ENCODE assay signal across 20 mouse cellular contexts in the genomic region with DNA sequence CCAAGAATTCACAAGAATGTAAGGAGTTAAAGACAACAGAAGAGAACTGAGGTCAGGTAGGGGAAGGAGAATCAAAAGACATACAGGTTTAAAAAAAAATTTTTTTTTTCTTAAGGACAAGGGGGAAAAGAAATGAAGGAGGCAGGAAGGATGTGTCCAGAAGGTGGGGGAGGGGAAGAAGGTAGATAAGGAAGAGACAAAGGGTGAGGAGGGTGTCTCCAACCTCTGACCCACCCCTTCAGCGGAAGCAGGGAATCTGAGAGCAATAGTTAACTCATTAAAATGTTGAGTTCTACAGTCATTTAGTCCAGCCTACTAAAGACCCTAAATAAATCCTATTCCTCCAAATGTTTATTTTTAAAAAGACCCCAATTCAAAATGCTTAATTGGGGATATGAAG. TPM values are rescaled to one million over a fixed set of nuclear protein-coding genes. Genes with fewer than 3 reads are reported as not detected.
DNase-seq lines count a peak whose midpoint lies in the region; ATAC-seq lines count a peak whose summit lies in the region.
"Had no signal": no experiment of that assay in that cellular context is flagged by ENCODE, and none has a peak within 500 bp of the region (broad histone marks: within the 10 kb centered on the region; RNA-seq: fewer than 3 reads in every experiment).

No protein-coding gene starts in this region.

- no peaks in the 10 kb centered on the region for H3K9me3 ChIP-seq in heart, embryonic 11.5 days (replicated peaks; ENCODE audit: control insufficient read depth, low read length)
- no peaks in the 10 kb centered on the region for H3K9me3 ChIP-seq in midbrain, embryonic 11.5 days (ENCODE audit: control insufficient read depth, low read length)
- H3K9me3 ChIP-seq in midbrain, embryonic 13.5 days = no peaks in the 10 kb centered on the region
- no peaks in the 10 kb centered on the region for H3K9me3 ChIP-seq in forebrain, embryonic 14.5 days (replicated peaks; ENCODE audit: control insufficient read depth, low read length)
- H3K9me3 ChIP-seq: forebrain, embryonic 13.5 days; hindbrain, embryonic 12.5 days had no signal

- H3K4me2 ChIP-seq in heart, embryonic 11.5 days = peak overlapping the region; percentile 45
- peak overlapping the region; percentile 26; the same call in 1 of the 2 replicates for H3K4me2 ChIP-seq in midbrain, embryonic 11.5 days
- no peak overlapping the region for H3K4me2 ChIP-seq in midbrain, embryonic 13.5 days (replicated peaks)
- H3K4me2 ChIP-seq in forebrain, embryonic 14.5 days (ENCODE audit: low read length) = no peak overlapping the region
- H3K4me2 ChIP-seq: forebrain, embryonic 13.5 days had no signal

- H3K9ac ChIP-seq in heart, embryonic 11.5 days (ENCODE audit: low read depth, low read length) = no peak overlapping the region
- no peak overlapping the region for H3K9ac ChIP-seq in midbrain, embryonic 11.5 days (ENCODE audit: low read length)
- H3K9ac ChIP-seq in midbrain, embryonic 13.5 days (replicated peaks) = no peak overlapping the region
- H3K9ac ChIP-seq in forebrain, embryonic 14.5 days (ENCODE audit: low read length) = no peak overlapping the region
- H3K9ac ChIP-seq: forebrain, embryonic 13.5 days; hindbrain, embryonic 12.5 days had no signal

- no peak overlapping the region for H3K4me3 ChIP-seq in heart, embryonic 11.5 days (ENCODE audit: low read depth, low read length)
- no peak overlapping the region for H3K4me3 ChIP-seq in midbrain, embryonic 11.5 days (ENCODE audit: low read depth, low read length)
- H3K4me3 ChIP-seq in midbrain, embryonic 13.5 days (replicated peaks) = no peak overlapping the region
- H3K4me3 ChIP-seq in forebrain, embryonic 14.5 days (ENCODE audit: low read depth, low read length) = no peak overlapping the region
- H3K4me3 ChIP-seq: forebrain, embryonic 13.5 days; hindbrain, embryonic 12.5 days had no signal

- H3K27ac ChIP-seq in heart, embryonic 11.5 days (ENCODE audit: low read depth, low read length) = no peak overlapping the region
- H3K27ac ChIP-seq in midbrain, embryonic 11.5 days (ENCODE audit: low read depth, low read length) = no peak overlapping the region
- no peak overlapping the region for H3K27ac ChIP-seq in midbrain, embryonic 13.5 days
- H3K27ac ChIP-seq in forebrain, embryonic 14.5 days (ENCODE audit: low read depth, low read length) = no peak overlapping the region
- H3K27ac ChIP-seq: forebrain, embryonic 13.5 days; hindbrain, embryonic 12.5 days had no signal

- H3K4me1 ChIP-seq in heart, embryonic 11.5 days (ENCODE audit: control insufficient read depth, insufficient read depth, low read length) = no peaks in the 10 kb centered on the region; the same call in 1 of the 2 replicates
- H3K4me1 ChIP-seq in midbrain, embryonic 11.5 days (ENCODE audit: control insufficient read depth, insufficient read depth, low read length) = peaks cover 5% of the 10 kb centered on the region; the same call in 1 of the 2 replicates
- H3K4me1 ChIP-seq in midbrain, embryonic 13.5 days (replicated peaks) = peaks cover 32% of the 10 kb centered on the region
- H3K4me1 ChIP-seq in forebrain, embryonic 14.5 days (ENCODE audit: control insufficient read depth, insufficient read depth, low read length) = no peaks in the 10 kb centered on the region; the same call in 1 of the 2 replicates

- peaks cover under 1% of the 10 kb centered on the region; the same call in 1 of the 2 replicates for H3K36me3 ChIP-seq in heart, embryonic 11.5 days (ENCODE audit: control insufficient read depth, insufficient read depth, low read length)
- H3K36me3 ChIP-seq in midbrain, embryonic 11.5 days (ENCODE audit: control insufficient read depth, insufficient read depth, low read length) = no peaks in the 10 kb centered on the region
- H3K36me3 ChIP-seq in midbrain, embryonic 13.5 days = peaks cover 4% of the 10 kb centered on the region; the same call in 1 of the 2 replicates
- peaks cover 2% of the 10 kb centered on the region for H3K36me3 ChIP-seq in forebrain, embryonic 14.5 days (ENCODE audit: control insufficient read depth, insufficient read depth, low read length)

- no peak for DNase-seq in heart, adult 9 months (ENCODE audit: low spot score in 2 of 2)
- no peak for DNase-seq in midbrain, embryonic 11.5 days (ENCODE audit: low spot score, missing footprints)
- peak; percentile 83 for DNase-seq in ES-CJ7 (ENCODE audit: low read depth, low spot score)
- peak; percentile 59 for DNase-seq in yolk sac, embryonic 10.5 days (ENCODE audit: low spot score)
- no peak for DNase-seq in forebrain, embryonic 14.5 days (ENCODE audit: low spot score)
- DNase-seq: adrenal gland, postnatal 25 days; cerebellum, adult 18-20 months; cerebellum, postnatal 36 days; gastrocnemius, postnatal 10 days; heart, adult 11 months; liver; right cerebral cortex, postnatal 14 days; spleen, adult 18-20 months; thymus, postnatal 25 days had no signal

- no peaks in the 10 kb centered on the region for H3K27me3 ChIP-seq in heart, embryonic 11.5 days (ENCODE audit: control insufficient read depth, insufficient read depth, low read length)
- peaks cover 2% of the 10 kb centered on the region; the same call in 1 of the 2 replicates for H3K27me3 ChIP-seq in midbrain, embryonic 11.5 days (ENCODE audit: control insufficient read depth, insufficient read depth, low read length)
- peaks cover 5% of the 10 kb centered on the region; the same call in 1 of the 2 replicates for H3K27me3 ChIP-seq in midbrain, embryonic 13.5 days
- H3K27me3 ChIP-seq in forebrain, embryonic 14.5 days (replicated peaks; ENCODE audit: control insufficient read depth, insufficient read depth, low read length) = no peaks in the 10 kb centered on the region
- H3K27me3 ChIP-seq: forebrain, embryonic 13.5 days had no signal

- 46% methylated on average over 1 of the region's 1 CpGs for WGBS in heart, embryonic 11.5 days (ENCODE audit: insufficient replicate concordance)
- 18% methylated on average over 1 of the region's 1 CpGs for WGBS in midbrain, embryonic 11.5 days
- 50% methylated on average over 1 of the region's 1 CpGs for WGBS in midbrain, embryonic 13.5 days
- WGBS in forebrain, embryonic 14.5 days = 44% methylated on average over 1 of the region's 1 CpGs

- ATAC-seq in heart, embryonic 11.5 days (replicated peaks; ENCODE audit: insufficient number of reproducible peaks, low FRiP score, low TSS enrichment) = no peak
- ATAC-seq in midbrain, embryonic 11.5 days (ENCODE audit: low FRiP score) = no peak
- ATAC-seq in midbrain, embryonic 13.5 days = no peak
- no peak for ATAC-seq in forebrain, embryonic 14.5 days
- ATAC-seq: forebrain, embryonic 13.5 days; intestine, postnatal 0 days; lung, postnatal 0 days had no signal

RNA-seq across cellular contexts. Expression of a gene that starts 24.3 kb away (rescaled TPM):
- polyA plus RNA-seq in heart, embryonic 11.5 days (2014; fragmentation: Nextera tagmentation; extraction: Ambion mirVana) = 25.9 and 32.6 TPM in 2 replicates
- 33.3 and 36.0 TPM in 2 replicates for polyA plus RNA-seq in midbrain, embryonic 11.5 days (2014; fragmentation: Nextera tagmentation; extraction: Ambion mirVana)
- polyA plus RNA-seq in midbrain, embryonic 13.5 days (2015; fragmentation: Nextera tagmentation; extraction: Ambion mirVana) = 29.8 and 37.2 TPM in 2 replicates
- polyA plus RNA-seq in forebrain, embryonic 14.5 days (2014; fragmentation: Nextera tagmentation; extraction: Ambion mirVana) = 25.0 and 38.1 TPM in 2 replicates

RNA-seq across cellular contexts. Expression of a gene that starts 35.9 kb away (rescaled TPM):
- polyA plus RNA-seq in heart, embryonic 11.5 days (2014; fragmentation: Nextera tagmentation; extraction: Ambion mirVana) = 12.0 and 12.7 TPM in 2 replicates
- 9.6 and 10.6 TPM in 2 replicates for polyA plus RNA-seq in midbrain, embryonic 11.5 days (2014; fragmentation: Nextera tagmentation; extraction: Ambion mirVana)
- 11.6 and 14.0 TPM in 2 replicates for polyA plus RNA-seq in midbrain, embryonic 13.5 days (2015; fragmentation: Nextera tagmentation; extraction: Ambion mirVana)
- polyA plus RNA-seq in forebrain, embryonic 14.5 days (2014; fragmentation: Nextera tagmentation; extraction: Ambion mirVana) = 16.7 and 17.1 TPM in 2 replicates

Comparison
In these comparisons a context has a peak if more than half of its experiments do, and no peak if none do; other contexts are left out.
1. H3K4me2 ChIP-seq: peak in heart, embryonic 11.5 days (single experiment) and midbrain, embryonic 11.5 days (single experiment); none in midbrain, embryonic 13.5 days (single experiment) and forebrain, embryonic 14.5 days (single experiment).
2. DNase-seq: peak in ES-CJ7 (single experiment) and yolk sac, embryonic 10.5 days (single experiment); none in heart, adult 9 months (0 of 2), midbrain, embryonic 11.5 days (single experiment) and forebrain, embryonic 14.5 days (single experiment).